Mouse (Mus musculus) liver, embryonic 14.5 days (tissue): ENCODE measurements at regions not wholly inside any gene's neighbourhood (a gene's known extent, or its start where the extent isn't known, plus 50 kb on each side); places are given as distances from the start of the nearest gene placed in this dataset.

Experiments
- CTCF ChIP-seq: IDR thresholded peaks from 2 replicates; pipeline ENCODE4 v1.5.1; 2016; ENCODE audit warnings: antibody characterized with exemption, low read depth, control low read depth
- EP300 ChIP-seq: IDR thresholded peaks from 2 replicates; pipeline ENCODE4 v1.6.1; 2016; ENCODE audit warnings: antibody characterized with exemption, low read depth

- TF ChIP-seq CTCF (no peak), EP300 (no peak)
Observed at GRCm38 (mm10) chr11:52557836-52558235, 161.6 kb downstream of the 9530068E07Rik start.
